Mouse (Mus musculus): ENCODE results near the gene Atad1.
"Not testable (repeated sequence)": the region's sequence is repeated elsewhere in the genome, so short reads cannot be mapped to it uniquely, and the experiment has no call there.

The Atad1 gene

DNA sequence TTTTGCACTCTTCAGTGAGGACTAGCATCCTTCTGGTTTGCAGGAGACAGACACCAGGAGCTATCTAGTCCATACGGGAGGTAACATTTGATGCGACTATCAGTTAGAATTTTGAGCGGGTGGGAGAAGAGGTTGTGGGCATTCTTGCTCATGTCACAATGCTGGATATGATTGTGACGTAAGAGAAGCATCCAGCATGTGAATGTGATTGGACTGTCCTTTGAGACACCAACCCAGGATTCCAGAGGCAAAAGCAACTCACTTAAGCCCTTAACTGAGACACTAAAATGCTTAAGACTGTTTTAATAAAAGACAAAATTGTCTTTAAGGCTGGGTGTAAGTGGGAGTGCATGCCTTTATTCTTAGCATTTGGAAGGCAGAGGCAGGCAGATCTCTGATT, at the start of gene Atad1:
Gene Atad1, minus strand, starts transcription at position 101 of the 400 bp plus-strand sequence.
- no peak for DNase-seq (ENCODE audit: low read depth)

DNA sequence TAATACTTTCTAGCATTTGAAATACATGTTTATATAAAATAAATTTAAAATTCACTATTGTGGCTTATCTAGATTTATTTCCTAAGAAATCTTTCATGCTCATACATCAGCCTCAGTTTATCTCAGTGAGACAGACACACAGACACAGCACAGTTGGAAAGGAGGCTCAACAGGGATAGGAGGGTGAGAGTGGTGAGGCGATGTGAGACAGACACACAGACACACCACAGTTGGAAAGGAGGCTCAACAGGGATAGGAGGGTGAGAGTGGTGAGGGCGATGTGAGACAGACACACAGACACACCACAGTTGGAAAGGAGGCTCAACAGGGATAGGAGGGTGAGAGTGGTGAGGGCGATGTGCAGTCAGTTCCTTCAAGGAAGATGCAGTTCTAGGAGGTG, 48.4 kb upstream of the Atad1 start:
- not testable (repeated sequence) for DNase-seq (ENCODE audit: low read depth)

DNA sequence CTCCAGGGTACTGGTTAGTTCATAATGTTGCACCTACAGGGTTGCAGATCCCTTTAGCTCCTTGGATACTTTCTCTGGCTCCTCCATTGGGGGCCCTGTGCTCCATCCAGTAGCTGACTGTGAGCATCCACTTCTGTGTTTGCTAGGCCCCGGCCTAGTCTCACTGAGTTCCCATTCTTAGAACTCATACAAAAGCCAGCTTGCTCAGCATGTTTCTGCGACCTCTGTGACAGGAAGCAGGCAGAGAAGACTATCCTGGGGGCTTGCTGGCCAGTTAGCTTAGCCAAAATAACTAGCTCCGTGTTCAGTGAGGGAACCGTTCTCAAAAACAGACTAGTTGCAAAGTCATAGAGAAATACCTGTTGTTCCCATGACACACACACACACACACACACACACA, 47.8 kb upstream of the Atad1 start:
- not testable (repeated sequence) for DNase-seq (ENCODE audit: low read depth)

DNA sequence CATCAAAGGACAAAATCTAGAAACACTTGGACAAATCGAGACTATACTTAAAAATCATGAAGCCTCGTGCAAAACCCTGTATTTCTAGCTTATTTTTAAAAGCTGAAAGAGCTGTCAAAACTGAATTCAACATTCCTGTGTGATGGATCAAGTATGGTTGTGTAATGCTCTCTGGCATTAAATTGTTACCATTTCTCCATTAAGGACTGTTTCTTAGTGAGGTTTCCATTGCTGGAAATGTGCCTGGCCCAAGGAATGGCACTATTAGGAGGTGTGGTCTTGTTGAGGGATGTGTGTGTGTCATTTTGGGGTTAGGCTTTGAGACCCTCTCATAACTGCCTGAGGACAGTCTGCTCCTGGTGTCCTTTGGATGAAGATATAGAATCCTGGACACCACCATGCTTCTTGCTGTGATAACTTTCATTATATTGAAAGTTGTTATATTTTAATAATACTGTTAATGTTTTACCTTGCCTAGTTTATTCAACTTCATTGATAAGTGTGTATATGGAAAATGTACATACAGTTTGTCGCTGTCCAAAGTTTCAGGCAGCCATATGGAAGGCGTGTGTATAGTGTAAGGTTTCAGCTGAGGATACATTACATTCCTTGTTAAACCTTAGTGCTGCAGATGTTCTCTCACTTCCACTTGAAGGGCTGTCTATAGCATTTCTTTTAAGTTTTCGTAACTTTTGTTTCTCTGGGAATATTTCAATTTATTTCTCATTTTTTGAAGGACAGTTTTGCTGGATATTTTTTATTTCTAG, 41.9 kb upstream of the Atad1 start:
- no peak for DNase-seq (ENCODE audit: low read depth)

DNA sequence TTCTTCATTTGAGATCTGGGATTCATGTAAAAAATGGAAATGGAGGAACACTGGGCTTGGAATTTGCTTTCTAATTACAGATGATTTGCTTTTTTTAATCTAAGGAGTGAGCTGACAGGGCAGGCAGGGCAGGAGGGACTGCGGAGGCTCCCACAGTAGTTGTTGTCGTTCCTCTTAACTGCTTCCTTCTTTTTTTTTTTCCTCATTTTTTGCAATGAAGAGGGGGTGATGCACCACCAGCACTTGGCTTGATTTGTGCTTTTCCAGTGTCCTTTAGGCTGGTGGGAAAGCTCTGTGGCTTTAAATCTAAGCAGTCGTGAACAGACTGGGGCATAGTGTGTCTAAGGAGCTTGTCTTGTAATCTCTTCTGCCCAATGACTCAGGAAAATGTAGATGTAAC, 39.5 kb upstream of the Atad1 start:
- no peak for DNase-seq (ENCODE audit: low read depth)

DNA sequence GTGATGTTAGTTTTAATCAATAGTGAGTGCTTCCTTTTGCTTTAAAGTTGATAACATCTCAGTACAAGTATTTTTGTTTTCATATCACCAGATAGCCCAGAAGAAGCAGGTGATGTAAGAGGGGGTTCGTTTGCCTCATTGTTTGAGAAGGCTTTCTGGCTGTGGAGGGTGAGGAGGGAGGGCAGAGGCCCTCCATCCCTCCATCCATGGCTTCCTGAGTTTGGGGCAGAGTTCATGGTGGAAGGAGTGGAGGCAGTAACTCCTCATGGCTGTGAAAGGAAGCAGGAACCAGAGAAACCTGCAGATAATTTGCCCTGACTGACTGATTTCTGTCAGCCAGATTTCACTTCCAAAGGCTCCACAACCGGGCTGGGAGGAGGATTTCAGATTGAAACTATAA, 38.8 kb upstream of the Atad1 start:
- DNase-seq (ENCODE audit: low read depth): no peak

DNA sequence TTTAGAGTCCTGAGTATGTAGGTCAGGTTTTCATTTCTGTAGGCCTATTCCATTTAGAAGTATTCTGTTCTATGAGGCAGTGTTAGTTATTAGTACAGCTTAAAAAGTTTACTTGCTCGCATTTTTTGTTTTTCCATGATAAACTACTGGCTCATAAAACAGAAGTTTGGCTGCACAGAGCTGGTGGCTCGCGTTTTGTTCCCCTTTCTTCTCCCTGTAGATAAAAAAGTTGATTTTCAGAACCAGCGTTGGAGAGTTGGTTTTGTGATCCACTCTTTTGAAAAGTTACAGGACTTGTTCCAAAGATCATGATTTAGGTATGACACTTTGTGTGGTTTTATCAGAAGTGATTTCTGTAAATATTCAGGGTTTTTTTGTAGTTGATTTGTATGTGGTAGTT, 22.9 kb upstream of the Atad1 start:
- no peak for DNase-seq (ENCODE audit: low read depth)

DNA sequence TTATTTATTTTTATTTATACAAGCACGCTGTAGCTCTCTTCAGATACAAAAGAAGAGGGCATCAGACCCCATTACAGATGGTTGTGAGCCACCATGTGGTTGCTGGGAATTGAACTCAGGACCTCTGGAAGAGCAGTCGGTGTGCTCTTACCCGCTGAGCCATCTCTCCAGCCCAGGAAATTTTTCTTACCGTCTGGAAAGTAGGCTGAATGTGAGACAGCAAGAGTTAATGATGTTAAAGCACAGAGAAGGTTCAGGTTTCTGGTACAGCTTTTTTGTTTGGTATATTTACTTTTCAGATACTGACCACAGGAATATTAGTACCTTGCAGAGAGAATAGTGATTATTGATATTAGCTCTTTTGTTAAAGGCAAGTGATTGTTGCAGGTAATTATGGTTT, 21.6 kb upstream of the Atad1 start:
- DNase-seq (ENCODE audit: low read depth): no peak

DNA sequence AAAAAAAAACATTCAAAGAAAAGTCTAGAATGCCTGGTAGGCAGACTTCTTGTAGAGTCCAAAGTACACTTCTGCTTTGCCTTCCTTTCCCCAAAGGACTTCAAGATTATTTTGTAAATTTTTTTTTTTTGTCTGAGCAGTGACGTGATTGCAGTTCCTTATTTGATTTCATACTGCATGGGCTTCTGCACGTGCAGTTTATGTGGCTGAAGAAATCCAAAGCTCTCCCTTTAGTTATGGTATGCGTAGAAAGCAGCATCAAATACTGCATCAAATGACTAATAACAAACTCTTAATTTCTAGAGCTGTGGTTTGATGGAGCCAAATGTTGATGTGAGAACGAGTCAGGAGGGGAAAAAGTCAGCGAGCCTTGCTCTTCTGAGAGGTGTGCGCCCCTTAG, 20.9 kb upstream of the Atad1 start:
- peak; percentile 43 for DNase-seq (ENCODE audit: low read depth)

DNA sequence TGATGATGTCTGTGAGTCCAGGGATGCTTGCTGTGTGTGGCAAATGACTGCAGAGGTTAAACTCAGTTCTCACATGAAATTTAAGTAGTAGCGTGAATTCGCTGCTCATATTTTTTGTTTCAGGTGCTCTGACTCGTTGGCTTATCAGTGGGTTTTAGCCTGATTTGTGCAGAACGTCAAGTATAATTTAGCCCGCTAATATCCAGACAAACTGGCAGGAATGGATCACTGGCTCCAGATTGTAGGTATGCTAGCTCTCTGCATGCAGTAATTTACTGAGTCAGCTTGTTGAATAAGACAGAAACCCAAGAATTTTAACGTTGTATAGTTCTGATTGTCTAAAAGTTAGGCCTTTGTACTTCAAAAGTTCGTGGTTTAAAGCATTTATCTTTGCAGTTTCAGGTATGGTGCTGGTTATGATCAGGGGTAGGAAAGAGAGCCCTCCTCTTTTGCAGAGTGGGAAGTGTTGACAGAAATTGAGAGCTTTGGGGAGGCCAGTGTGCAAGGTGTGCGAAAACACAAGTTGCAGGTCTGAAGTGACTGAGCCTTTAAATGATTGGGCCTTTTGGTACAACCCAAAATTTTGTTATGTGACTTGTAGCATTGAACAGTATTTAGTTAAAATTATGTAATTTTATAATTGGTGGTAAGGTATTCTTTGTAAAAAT, 19.9 kb upstream of the Atad1 start:
- peak; percentile 46 for DNase-seq (ENCODE audit: low read depth)

DNA sequence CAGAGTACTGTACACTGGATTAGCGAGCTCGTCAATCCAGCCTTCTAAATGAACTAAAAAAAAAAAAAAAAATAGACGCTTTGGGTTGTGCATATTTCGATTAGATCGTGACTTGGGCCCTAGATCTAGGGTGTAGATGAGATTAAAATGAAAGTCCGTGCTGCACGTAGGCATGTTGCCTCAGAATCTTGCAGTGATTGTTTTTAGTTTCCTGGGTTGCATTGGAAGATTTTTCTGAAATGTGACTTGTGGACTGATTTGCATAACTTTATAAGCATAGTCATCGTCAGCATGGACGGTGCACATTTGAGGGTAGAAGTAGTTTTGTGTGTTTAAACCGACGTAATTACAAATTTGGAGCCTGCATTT, 19.2 kb upstream of the Atad1 start:
- DNase-seq (ENCODE audit: low read depth): peak; percentile 67

DNA sequence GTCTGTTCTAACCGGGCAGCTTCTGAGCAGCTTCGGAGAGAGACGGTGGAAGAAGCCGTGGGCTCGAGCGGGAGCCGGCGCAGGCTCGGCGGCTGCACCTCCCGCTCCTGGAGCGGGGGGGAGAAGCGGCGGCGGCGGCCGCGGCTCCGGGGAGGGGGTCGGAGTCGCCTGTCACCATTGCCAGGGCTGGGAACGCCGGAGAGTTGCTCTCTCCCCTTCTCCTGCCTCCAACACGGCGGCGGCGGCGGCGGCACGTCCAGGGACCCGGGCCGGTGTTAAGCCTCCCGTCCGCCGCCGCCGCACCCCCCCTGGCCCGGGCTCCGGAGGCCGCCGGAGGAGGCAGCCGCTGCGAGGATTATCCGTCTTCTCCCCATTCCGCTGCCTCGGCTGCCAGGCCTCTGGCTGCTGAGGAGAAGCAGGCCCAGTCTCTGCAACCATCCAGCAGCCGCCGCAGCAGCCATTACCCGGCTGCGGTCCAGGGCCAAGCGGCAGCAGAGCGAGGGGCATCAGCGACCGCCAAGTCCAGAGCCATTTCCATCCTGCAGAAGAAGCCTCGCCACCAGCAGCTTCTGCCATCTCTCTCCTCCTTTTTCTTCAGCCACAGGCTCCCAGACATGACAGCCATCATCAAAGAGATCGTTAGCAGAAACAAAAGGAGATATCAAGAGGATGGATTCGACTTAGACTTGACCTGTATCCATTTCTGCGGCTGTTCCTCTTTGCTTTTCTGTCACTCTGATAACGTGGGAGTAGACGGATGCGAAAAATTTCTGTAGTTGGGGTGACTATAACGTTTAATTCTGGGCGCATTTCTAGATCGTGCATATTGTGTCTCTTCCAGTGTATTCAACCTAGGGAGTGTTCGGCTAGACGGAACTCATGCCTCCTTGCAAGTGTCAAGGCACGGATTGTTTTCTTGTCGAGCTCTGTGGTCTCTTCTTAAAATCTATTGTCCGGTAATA, 18.5 kb upstream of the Atad1 start:
- DNase-seq (ENCODE audit: low read depth): peak; percentile 66

DNA sequence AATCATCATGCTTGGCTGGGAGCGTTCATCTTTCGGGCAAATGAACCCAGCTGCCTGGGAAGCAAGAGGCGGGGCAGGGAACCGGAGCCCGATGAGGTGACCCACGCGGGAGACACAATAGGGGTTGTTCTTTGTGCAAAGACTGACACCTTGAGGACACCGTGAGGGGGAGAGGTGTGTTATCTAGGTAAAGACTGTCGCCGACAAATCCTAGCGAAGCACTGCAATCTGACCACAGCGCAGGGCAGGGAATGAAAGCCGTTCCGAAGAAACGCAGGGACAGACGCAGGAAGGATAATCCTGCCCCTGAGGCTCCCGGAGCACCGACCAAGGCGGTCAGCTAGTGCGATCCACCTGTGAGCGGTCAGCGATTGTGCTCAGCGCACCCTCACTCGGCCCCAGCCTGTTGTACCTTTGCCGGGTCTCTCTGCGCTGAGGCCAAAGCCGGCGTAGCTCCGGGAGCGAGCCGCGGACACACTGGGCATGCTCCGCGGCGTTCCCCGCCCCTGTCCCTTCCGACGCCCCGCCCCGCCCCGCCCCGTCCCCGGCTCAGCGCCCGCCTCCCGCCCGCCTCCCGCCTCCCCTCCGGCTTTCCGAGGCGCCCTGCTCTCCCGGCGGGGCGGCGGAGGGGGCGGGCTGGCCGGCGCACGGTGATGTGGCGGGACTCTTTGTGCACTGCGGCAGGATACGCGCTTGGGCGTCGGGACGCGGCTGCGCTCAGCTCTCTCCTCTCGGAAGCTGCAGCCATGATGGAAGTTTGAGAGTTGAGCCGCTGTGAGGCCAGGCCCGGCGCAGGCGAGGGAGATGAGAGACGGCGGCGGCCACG, 17.5 kb upstream of the Atad1 start, which contains the start of gene Pten:
Gene Pten, plus strand, starts transcription at position 598 of the 826 bp plus-strand sequence.
- peak; percentile 95 for DNase-seq (ENCODE audit: low read depth)

DNA sequence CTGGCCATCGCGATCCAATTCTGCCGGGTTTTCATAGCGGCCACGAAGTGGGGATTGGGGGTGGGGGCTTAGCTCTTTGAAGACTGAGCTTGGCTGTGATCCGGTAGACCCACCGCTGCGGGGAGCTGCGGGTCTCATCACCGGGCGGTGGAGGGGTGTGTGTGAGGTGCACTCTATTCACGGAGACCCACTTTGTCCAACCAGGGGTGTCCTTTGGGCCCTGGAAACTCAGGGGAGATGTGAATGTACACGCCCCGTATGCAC, 17.0 kb upstream of the Atad1 start:
- DNase-seq (ENCODE audit: low read depth): no peak

DNA sequence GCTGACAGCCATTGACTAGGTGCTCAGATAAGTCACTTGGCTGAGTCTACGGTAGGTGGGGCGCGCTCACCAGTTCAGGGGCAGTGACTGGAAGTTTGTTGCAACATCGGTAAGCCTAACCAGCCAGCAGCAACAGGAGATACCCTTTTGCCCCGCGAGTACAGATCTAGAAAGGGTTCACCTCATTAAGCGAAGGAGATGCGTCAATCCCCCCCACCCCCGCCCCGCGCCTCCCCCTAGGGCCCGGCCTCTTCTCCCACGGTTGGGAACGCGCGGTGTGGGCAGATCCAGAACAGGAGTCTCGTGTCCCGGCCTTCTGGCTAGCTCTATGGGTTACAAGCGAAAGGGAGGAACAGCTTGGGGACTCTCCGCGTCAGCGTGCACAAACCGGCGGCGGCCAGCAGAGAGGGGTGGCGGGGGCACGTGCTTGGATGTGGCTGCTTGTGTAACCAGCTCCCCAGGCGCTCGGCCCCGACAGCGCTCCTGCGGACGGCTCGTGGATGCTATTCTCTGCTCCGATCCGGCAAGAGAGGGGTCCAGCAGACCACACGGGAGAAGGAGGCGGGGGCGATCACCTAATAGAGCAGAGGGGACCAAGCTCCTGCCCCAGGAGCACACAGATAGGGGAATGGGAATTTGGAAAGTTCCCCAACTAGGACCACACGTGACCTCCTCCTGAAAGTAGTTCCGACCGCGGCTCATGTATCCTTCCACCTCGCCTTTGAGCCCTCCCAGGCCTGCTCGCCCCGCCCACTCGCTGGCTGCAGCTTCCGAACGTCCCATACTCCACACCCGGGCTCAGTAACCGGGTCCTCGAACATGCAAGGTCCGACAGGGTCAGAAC, 16.4 kb upstream of the Atad1 start:
- DNase-seq (ENCODE audit: low read depth): peak; percentile 98

DNA sequence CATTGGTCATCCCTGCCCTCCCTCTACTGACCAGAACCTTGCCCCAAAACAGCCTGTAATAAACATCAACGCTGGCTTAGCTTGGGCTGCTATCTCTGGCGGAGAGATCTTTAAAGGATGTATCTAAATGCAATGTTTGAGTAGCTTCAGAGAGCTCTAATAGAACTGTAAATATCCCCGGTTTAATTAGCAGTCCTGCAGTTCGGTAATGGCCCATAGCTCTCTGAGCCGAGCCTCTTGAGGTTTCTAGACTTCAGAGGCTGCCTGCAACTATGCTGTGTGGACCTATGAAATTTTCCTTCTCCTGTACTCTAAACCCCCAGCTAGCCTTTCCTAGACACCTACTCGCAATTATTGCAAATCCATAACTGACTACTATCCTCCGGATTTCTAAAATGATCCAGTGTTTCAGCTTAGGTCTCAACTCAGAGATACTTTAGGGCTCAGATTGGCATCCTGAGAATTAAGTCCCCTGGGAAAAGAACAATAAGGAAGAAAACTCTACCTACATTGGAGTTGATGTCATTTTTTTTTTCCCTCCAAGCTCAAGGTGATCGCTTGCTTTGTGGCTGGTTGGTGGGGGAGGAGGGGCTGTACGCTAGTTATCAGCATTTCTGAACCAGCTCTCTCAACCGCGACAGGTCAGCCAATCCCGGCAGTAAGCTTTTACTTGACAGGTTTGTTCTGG, 15.7 kb upstream of the Atad1 start:
- DNase-seq (ENCODE audit: low read depth): no peak

DNA sequence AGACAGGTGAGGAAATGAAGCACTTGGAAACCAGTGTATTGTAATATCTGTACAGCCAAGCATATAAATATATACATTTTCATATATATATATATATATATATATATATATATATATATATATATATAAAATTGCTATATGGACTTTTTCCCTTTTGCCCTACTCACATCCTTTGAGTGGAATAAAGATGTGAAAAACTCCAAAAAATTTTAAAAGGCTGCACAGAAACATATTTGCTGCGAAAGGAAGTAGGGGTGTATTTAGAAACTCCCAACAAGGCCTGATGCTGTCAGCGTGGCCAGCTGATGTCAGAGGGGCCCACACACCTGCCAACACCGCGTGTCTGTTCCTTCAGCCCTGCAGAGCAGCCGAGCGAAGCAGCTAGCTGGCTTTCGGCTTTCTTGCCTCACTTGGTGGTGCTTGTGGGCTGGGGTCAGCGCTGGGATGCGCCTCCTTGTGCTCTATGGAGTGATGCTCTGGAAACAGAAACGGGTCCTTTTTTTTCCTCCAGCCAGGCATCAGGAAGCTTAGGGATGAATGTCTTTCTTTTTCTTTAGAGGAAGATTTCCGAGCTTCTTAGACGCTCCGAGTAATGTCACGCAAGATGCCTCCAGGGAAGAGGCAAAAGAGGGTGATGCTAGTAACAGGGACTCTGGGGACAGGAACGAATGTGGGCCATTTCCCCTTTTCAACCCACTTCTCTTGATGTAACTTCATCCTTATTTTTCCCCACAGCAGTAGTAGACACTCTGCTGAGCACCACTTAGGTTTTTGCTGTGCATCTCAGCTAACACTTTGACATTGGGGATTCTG, 14.8 kb upstream of the Atad1 start:
- no peak for DNase-seq (ENCODE audit: low read depth)

DNA sequence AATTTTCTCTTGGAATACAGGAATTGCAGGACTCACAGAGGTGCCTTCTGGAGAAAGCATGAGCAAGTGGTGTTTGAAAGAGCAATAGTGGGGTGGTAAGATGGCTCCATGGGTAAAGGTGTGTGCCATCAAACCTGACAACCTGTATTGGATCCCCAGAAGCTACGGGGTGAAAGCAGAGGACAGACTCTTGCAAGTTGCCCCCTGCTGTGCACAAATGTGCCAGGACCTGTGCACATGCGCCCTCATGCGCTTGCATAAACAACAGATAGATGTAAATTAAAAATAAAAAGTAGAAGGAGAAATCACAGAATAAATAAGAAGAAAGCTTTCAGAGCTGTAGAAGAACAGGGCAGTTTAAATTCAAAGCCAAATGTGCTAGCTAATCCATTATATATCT, 13.8 kb upstream of the Atad1 start:
- DNase-seq (ENCODE audit: low read depth): no peak

DNA sequence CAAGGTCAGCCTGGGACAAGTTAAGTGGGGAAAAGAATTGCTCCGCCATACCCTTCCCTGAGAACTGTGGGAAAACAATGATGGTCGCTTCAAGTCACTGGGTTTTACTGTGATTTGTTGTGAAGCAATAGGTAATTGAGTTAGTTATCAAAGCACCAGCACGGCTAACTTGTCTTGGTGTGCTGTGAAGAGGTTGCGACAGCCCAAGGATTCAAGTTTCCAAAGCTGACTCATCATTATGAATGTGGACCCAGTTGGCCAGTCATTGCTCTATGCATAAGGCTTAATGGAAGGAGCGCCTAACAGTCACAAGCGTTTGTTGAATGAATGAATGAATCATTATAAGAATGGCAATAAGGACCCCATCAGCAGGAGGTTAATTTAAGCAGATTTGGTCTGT, 12.8 kb upstream of the Atad1 start:
- no peak for DNase-seq (ENCODE audit: low read depth)

DNA sequence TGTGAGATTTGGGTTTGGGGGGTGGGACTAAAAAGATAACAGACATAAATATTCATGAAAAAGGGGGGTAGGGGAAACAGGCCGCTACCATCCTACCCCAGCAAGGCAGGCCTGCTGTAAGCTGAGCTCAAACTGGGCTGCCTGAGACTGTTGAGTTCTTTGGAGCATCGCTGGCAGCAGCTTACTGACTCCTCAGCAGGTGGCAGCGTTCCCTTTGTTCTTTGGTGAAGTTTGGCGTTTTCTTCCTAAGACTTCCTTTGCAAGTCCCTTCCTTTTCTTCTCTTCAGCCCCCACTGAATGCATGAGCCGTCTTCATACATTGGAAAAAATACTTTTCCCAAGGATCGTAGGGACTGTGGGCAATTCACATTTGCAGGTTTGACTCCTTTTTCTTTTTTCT, 9.8 kb upstream of the Atad1 start:
- peak; percentile 59 for DNase-seq (ENCODE audit: low read depth)
